Mouse (Mus musculus): ENCODE measurements around the gene Rab3ip.

DNA sequence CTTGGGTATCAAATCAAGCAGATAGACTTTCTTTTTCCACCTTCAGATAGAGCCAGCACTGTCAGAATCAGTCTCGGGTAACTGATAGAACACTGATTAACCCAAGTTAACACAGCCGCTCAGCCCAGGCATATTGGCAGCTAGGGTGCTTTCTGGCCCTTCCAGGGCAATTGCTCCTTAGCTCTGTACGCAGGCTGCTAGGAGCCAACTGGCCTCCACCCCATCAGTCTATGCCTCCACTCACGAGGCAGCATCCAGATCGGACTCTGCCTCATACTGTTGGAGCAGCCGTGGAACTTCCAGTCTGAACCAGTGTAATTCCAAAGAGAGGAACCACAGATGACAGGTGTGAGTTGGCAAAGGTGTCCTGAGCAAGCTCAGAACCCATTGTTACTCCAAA lies 15.5 kb upstream of the Rab3ip start:
- TF ChIP-seq POLR2A (IDR thresholded peaks at IDR 0.05; ENCODE audit: borderline replicate concordance, low read depth, low read length) (no peak), CTCF (IDR thresholded peaks at IDR 0.05; ENCODE audit: low read depth, low read length) (no peak)

All from bone marrow macrophage, adult 2 months (primary cell).